Mouse (Mus musculus) lung, adult 2 months (tissue): Measurements from ENCODE around the gene Eya3.

Source experiments
- CTCF ChIP-seq: fragments of 200-500 bp; IDR thresholded peaks from 2 replicates; pipeline ENCODE4 v1.5.1; 2011; ENCODE audit warnings: mild to moderate bottlenecking, low read length, control low read depth; ENCODE audit not compliant: insufficient read depth
- POLR2A ChIP-seq: fragments of 200-500 bp; IDR thresholded peaks from 2 replicates; pipeline ENCODE4 v1.6.1; 2011; ENCODE audit warnings: low read depth, mild to moderate bottlenecking, control low read depth, low read length, borderline replicate concordance; ENCODE audit errors: extremely low read depth

DNA sequence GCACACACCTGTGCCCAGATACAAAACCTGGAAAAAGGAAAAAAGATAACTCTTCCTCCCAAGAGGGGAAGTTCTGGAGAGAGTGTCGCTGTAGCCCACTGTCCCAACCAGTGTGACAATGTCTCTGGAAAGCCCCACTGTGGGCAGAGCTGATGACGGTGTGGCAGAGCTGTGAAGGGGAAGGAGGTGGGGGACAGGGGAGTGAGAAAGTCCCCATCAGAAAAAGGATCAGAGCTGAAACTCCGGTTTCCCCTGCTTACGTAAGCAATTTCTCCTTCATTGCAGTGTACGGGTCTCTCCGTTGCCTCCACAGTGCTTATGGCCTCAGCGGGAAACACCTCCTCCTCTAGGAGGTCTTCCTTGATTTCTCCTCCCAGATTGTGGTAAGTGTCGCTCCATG lies 27.5 kb upstream of the Eya3 start:
- TF ChIP-seq CTCF, result no peak
- no peak for TF ChIP-seq POLR2A
